Mouse (Mus musculus) CD4-positive, CD25-positive, alpha-beta regulatory T cell, adult 4 months (primary cell): ENCODE measurements around the gene Fuca1. TPM values are rescaled to one million over a fixed set of nuclear protein-coding genes. Genes with fewer than 3 reads are reported as not detected.

Experiments used
- ATAC-seq: one replicate; pipeline ENCODE4 v1.8.0; 2017
- polyA plus RNA-seq, 2 experiments: library from polyadenylated mRNA; unstranded; fragments of 100-300 nt; shearing (Covaris generic); gene quantifications; one replicate each; pipeline ENCODE4 v1.2.1; 2017

Fuca1 gene
- polyA plus RNA-seq, 2 experiments from 2014 or later = 83.9 to 95.9 TPM

DNA sequence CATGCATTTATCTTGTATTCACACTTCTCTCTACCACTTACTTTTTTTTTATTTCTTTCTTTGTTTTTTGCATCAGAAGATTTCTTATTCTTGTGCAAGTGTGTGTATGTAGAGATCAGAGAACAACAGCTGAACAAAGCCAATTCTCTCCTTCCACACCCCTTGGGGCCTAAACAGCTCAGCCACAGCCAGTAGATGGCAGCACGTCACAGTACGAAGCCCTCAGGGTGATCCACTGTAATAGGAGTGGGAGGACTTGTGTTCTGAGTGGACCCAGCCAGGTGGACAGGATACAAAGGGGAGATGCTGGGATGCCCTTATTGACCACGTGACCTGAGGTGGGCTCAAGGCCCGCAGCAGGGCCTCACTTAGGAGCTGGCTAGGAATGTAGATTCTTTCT lies 30.7 kb upstream of the Fuca1 start:
- peak; percentile 98 for ATAC-seq

- ATAC-seq = no peak
Measured at GRCm38 (mm10) chr4:135891539-135891938, 29.0 kb upstream of the Fuca1 start.

DNA sequence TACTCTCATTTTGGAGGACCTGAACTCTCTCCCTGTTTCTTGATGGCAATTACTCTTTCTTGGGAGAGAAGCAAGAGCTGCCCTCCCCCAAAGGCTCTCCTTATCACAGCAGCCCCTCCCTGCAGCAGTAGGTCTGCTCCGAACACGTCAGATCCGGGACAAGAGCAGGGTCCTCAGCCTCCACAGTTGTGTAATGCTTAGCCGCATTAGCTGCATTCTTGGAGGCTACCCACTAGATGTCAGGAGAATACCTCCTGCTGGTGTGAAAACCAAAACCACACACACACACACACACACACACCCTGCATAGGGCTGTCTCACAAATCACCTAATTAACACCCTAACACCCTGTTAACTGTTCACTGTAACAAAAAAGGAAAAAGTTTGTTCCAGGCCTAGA lies 27.7 kb upstream of the Fuca1 start:
- ATAC-seq = no peak

GRCm38 (mm10) chr4:135895071-135895571 lies 25.4 kb upstream of the Fuca1 start, which contains the start of gene Cnr2:
TSS of gene Cnr2 (plus strand) at chr4:135895394.
- ATAC-seq = peak; percentile 57

GRCm38 (mm10) chr4:135896157-135896556 lies 24.4 kb upstream of the Fuca1 start:
- peak; percentile 32 for ATAC-seq

- ATAC-seq = peak; percentile 91
Measured at GRCm38 (mm10) chr4:135898380-135899049, 22.0 kb upstream of the Fuca1 start.

DNA sequence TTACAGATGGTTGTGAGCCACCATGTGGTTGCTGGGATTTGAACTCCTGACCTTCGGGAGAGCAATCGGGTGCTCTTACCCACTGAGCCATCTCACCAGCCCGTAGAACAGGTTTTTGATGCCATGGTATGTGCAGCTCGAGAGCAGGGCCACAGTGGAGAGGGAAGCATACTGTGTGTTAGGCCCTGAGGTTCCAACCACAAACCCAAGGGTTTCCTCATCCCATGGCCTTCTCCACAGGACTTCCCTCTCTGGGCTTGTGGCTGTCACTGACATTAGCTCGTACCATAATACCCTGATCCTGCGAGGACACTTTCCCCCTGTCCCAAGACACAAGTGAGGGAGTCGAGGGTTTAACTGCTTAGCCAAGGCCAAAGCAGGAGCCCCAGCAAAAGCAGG lies 21.5 kb upstream of the Fuca1 start:
- no peak for ATAC-seq

DNA sequence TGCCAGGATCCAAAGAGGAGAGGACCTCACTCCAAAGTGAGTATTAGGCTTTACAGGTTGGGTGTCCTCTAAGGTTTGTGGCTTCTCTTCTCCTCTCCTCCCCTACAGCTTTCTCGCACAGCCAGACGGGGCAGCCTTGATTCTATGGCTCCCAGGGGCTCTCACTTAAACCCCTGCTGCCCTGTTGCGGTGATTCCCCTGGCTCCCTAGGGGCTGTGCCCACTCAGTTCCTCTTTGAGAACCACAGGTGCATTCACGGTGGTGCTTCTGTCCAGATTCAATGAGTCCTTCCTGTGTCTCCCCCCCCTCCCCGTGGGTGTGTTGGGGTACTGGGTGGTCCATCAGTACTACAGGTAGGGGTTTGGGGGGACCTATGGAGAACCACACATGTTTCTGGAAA lies 20.5 kb upstream of the Fuca1 start:
- no peak for ATAC-seq

- ATAC-seq = no peak
Measured at GRCm38 (mm10) chr4:135902606-135903242, 17.8 kb upstream of the Fuca1 start.

GRCm38 (mm10) chr4:135904810-135905209 lies 15.7 kb upstream of the Fuca1 start:
- ATAC-seq = peak; percentile 29

DNA sequence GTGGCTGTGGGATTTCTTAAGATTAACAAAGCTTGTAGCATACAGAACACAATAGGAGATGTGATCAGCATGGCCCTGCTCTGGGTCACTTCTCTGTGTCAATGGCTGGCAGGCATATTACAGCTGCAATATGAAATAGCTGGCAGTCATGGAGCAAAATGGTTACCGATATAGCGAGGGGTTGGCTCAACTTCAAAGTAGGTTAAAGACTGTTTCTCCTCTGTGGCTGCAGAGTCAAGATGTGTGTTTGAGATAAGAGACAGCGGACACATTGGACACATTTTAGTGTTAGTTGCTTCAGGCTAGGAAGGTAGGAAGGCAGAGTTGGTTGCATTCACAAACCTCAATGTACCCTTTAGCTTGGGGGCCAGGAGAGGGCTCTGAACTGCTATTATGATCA lies 13.9 kb upstream of the Fuca1 start:
- ATAC-seq = no peak

DNA sequence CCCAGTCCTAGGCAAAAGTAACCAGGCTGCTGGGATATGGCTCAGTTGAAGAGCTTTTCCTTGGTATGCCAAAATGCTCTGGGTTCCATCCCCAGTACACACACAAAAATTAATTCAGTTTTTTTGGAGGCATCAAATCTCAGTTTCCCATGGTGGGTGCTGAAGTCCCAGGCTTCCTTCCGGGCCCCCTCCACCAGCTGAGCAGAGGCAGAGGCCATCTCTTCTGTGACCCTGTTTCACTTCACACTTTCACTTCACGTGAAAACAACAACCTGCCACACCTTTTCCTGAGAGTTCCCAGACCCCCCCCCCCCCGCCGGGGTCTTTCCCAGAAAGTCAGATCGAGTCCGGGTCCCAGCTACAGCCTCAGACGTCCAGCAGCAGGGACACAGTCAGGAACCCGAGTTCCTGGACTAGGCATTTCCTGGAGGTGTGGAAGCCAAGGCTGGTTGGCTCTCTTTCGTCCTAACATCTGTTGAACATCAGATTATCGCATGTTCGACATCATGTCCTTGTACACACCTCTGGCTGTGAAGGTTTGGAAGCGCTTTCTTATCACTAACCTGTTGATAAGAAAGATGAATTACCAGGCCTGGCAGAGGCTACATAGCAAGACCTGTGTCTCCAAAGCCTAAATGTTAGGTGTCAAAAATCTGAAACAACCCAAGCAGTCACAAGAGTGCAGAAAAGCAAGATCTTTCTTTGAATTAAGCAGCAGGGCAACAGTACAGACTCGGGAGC lies 11.0 kb upstream of the Fuca1 start:
- ATAC-seq = no peak

- ATAC-seq = peak; percentile 98
Measured at GRCm38 (mm10) chr4:135911531-135911930, 9.0 kb upstream of the Fuca1 start.

DNA sequence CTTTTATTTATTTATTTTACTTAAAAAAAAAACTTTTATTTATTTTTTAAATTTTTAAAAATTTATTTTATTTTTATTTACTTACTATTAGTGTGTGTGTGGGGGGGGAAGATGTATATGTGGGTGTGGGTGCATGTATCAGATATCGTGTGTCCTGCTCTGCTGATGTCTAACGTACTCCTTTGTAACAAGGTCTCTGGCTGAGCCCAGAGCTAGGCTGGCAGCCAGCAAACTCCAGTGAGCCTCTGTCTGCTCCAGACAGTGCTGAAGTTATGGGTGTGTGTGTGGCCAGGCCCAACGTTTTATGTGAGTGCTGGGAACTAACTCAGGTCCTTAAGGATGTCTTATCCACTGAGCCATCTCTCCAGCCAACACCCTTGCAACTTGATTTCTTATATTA lies 8.4 kb upstream of the Fuca1 start:
- no peak for ATAC-seq

DNA sequence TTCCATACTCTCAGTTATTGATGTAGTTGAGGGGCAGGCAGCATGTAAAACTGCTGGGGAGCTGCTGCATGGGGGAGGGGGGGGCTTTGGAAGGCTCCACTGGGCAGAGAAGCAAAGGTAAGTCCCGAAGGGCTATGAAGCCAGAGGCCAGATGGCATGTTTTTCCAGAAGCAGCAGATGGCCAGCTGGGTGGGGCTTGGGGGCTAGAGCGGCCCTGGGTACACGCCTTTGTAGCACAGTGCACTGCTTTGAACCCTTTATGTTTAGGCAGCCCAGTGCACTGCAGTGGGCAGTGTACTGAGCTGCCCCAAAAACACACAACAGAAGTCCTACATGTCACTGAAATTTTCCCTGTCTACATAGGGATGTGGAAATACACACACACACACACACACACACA lies 7.7 kb upstream of the Fuca1 start:
- no peak for ATAC-seq

DNA sequence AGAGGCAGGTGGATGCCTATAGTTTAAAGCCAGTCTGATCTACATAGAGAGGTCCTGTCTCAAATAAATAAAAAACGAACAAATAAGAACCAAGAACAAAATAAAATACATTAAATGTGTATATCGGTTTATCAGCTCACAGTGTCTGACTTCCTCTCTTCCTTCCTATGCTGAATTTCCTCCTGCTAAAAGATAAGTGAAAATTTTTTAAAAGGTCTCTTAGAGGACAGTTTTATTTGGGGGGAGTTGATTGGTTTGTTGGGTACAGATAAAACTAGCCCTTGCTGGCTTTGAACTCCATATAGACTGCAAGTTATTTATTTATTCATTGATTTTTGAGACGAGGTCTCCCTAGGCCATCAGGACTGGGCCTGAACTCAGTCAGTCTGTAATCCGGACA lies 7.1 kb upstream of the Fuca1 start:
- ATAC-seq = no peak

GRCm38 (mm10) chr4:135918635-135919279 lies 1.8 kb upstream of the Fuca1 start:
- ATAC-seq = no peak

DNA sequence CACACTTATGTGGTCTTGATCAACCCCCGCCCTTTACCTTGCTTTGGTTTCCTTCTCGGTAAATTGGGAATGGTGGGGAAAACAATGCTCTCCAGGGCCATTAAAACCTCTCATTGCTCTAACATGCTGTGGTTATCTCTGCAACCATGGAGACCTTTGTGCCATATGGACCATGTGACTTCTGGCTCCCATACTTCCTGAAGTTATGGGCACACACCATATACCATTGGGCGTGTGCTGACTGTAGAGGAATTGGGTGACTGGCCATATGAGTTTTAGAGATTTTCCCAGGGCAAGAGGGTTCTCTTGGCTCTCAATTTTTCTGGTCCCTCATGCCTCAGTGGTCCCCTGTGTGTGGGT lies 1.3 kb upstream of the Fuca1 start:
- ATAC-seq = no peak

DNA sequence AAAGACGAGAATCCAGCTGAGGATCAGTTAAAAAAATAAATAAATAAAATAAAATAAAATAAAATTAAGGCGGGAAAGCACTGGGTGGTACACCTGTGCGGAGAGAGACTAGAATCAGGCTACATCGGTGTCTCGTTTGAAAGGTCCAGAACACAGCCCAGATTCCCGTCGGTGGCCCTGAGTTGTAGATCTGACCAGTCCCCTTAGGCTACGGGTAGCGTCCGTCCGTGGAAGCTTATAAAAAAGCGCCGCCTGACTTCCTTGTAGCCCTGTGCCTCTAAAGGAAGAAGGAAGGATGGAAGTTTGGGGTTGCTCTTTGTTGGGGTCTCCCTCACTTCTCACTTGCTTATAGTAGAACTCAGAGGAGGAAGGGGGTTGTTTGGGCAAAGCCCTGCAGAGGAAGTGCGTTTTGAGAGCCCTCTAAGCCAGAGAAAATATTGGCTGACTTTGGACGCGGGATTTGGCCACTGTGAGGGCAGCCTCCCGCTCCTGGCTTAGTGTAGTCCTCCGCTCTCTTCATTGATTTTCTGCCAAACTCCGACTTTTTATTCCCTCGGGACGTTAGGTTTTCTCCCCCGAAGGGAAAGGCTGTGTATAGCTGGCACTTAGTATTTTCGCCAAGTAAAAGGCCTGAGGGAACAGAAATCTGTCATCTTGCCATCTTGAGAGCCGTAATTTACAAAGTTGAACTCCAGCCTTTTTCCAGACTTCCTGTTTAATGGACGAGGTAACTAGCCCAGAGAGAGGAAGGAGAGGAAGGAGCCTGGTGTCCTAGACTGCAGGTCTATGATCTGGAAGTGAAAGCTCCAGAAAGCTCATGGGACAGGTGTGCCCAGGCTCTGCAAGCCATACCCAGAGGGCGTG lies 954 bp downstream of the Fuca1 start:
- ATAC-seq = no peak

DNA sequence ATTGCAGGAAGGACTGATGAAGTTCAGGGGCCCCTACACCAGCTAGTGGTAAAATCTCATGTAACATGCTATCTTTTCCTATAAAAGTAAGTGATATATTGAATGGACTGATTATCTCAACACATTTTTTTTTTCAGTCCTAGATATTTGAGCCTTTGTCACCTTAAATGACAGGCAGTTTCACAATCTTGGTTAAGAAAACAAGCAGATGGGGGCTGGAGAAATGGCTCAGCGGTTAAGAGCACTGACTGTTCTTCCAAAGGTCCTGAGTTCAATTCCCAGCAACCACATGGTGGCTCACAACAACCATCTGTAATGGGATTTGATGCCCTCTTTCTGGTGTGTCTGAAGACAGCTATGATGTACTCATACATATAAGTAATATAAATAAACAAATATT lies 1.7 kb downstream of the Fuca1 start:
- ATAC-seq = no peak

DNA sequence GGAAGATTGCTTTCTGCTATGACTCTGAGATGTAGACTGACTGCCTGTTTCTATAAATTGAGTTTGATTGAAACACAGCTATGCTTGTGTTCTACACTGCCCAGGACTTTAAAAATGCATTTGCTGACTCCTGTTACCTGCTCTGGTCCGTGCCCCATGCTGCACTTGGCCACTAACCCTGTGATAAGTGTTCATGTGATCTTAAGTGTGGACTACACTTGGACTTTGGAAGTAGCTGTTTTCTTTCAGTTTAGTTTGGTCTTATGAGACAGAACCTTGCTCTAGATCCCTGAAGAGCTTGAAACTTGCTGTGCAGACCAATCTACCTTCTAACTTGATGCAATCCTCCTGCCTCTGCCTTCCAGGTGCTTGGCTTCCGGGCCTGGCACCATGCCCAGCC lies 3.9 kb downstream of the Fuca1 start:
- no peak for ATAC-seq

DNA sequence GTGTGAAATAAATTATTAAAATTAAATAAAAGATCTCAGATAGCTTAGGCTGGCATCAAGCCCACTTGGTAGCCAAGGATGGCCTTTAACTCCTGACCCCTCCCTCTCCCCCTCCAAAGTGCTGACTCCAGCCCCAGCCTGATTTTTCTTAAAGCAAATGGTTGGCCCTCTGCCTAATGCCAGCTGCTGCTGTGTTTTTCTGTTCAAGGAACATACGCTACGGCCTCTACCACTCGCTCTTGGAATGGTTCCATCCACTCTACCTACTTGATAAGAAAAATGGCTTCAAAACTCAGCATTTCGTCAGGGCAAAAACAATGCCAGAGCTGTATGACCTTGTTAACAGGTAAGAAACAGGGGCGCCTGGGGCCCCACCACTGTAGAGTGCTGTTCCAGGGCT lies 4.8 kb downstream of the Fuca1 start:
- no peak for ATAC-seq
